Mouse (Mus musculus): ENCODE measurements at regions not wholly inside any gene's neighbourhood (a gene's known extent, or its start where the extent isn't known, plus 50 kb on each side); places are given as distances from the start of the nearest gene placed in this dataset.

DNA sequence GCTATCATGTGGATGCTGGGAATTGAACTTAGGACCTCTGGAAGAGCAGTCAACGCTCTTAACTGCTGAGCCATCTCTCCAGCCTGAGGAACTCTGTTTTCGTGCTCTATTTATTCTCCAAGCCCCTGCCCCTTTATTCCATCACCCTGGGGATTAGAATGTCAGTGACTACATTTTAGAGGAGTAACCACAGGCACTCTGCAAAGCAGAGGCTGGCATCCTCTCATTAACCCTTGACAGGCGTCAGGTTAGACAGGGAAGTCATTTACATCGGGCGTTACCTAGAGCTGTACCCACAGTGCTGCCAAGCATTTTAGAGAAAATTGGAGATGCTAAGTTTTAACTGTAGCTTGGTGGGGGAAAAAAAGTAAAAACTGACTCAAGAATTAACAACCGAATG, 105.4 kb upstream of the Krr1 start:
- DNase-seq (ENCODE audit: low spot score in 2 of 2), result no peak

DNA sequence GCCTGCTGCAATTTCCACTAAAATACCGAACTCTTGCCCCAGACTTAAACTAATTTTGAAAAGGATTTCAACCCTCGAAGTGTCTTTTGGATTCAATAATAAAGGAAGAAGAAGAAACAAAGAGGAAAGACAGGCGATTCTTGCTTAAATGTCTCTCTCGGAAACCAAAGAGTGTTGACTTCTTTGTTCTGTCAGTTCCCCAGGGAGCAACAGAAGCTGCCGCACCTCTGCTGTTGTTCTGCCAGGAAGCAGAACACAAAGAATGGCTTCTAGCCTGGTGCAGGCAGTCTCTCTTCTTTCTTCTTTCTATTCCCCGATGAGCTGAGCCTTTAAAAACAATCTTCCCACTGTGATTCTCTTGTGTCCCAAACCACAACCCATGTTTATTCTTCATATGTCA, 104.9 kb upstream of the Krr1 start:
- DNase-seq (ENCODE audit: low spot score in 2 of 2), result no peak

DNA sequence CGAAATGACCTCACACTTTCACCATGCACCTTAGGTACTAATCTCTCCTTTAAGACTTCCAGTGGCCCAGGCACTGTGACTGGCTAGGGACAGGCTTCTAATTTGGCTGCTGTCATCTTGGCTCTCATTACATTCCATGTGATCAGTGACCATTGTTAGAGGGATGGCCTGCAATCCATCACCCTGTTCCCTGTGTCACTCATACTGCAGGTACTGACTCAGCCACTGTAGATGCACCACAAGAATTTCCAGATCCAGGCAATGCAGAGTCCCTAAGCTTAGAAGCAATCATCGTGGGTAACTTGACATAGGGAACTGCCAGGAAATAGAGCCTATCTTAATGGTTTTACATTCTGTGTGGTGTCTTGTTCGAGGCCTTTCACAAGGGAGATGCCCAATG, 92.1 kb upstream of the Krr1 start:
- no peak for DNase-seq (ENCODE audit: low spot score in 2 of 2)

DNA sequence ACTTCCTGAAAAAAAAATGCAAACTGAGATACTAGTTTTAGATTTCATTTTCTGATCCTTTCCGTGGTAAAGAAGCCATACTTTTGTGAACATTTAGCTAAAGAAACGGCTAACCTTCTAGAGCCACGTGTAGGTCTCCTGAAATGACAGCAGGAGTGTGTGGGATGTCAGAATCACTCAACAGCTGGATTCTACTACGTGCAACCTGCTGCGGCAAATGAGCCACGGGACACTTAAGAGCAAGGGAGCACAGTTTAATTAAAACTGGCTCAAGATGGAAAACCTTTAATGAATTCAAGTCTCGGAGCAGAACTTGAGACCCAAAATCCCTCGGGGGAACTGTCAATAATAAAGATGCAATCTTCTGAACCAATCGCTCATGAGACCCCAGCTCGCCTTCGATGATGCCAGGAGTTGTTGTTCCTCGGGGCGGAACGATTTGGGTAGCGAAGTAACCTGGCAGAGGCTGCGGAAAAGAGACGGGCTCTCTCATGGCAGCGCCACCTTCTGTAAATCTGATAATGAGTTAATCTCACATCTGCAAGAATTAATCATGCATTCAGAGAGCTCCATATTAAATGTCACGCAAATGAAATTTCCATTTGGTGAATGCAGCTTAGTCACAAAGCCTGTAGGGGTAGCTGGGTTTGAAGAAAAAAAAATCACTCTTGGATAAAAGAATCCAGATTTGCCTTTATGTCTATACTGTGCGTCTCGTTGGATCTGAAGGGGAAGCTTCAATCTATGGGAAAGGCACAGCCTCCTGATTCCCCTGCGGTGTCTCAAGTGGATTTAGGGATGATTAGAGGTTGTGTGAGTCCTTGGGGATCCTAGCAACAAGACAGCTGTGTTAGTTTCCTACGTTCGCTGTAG, 90.9 kb upstream of the Krr1 start:
- peak; percentile 30 to 31 for DNase-seq (ENCODE audit: low spot score in 2 of 2)

DNA sequence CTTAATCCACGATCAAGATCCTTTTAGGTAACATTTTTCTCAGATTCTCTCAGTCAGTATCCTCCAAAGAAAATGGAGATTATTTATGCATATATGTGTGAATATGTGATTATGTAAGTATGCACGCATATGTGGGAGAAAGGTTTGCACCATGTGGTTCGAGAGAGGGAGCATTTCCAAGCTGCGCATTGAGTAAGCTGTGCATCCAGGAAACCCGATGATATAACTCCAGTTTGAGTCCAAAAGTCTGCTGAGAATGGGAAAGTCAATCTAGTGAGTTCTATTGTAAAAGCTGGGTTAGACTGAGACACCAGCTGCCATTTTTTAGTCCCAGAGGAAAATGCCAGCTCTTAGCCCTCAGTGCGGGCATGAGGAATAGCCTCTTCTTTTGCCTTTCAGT, 89.9 kb upstream of the Krr1 start:
- DNase-seq (ENCODE audit: low spot score in 2 of 2), result no peak

DNA sequence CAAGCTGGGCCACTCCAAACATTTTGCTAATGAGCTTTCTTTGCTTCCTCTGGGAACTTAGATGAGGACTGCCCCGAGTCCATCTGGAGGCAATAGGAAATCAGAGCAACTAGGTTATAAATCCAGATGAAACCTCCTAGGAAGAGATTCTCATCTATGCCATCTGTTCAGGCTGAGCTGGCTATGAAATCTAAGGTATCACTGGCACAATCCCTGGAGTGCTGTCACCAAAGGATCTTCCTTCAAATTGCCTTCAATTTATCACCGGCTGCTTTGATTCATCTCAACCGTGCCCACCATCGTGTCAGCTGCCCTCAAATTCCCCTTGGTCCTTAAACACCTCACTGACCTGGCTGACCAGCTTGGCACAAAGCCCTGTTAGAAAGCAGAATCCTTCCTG, 87.8 kb upstream of the Krr1 start:
- no peak for DNase-seq (ENCODE audit: low spot score in 2 of 2)

DNA sequence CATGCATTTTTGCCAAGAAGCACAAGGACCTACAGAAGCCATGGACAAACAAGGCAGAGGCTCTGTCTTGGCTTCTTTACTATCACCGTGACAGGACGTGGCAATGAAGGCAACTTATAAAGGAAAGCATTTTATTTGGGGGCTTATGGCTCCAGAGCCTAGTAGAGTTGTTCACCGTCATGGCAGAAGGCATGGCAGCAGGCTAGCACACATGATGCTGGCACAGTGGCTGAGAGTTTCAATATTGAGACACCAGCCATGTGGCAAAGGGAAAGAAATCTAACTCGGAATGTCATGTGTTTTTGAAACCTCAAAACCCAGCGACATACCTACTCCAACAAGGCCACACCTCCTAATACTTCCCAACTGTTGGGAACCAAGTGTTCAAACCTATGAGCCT, 83.4 kb upstream of the Krr1 start:
- peak; percentile 35 to 77 for DNase-seq (ENCODE audit: low spot score in 2 of 2)

DNA sequence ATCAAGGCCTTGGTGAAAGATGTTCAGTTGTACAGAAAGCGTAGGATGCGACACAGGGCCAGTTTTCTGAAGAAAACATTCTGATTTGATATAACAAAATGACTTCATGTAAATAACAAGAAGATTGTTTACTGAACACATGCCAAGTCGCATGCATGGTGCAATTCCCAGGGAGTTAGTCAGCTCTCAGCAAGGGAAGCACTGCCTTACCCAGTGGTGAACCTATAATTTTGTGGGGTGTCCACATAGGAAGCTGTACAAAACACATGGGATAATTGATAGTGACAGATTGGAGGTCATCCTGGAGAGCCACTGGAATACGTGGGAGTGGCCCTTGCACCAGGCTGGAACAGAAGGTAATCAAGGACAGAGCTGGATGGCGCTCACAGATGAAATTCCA, 79.0 kb upstream of the Krr1 start:
- no peak for DNase-seq (ENCODE audit: low spot score in 2 of 2)

DNA sequence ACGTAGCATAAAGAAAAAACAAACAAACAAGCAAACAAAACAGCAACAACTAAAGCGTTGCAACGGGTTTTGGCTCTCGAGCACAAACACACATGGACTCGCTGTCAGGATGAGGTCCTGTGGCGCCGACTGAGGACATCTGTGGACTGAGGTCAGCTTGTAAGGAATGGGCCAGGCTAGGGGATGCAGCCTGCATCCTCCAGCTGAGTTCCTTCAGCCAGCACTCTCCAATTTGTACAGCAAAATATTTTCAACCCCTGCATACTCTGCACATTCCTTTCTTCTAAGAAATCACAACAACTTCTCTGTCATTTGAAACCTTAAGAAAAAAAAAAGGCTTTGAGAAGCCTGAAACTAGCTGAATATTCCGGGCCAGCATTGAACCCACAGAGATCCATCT, 78.5 kb upstream of the Krr1 start:
- DNase-seq (ENCODE audit: low spot score in 2 of 2), result no peak

DNA sequence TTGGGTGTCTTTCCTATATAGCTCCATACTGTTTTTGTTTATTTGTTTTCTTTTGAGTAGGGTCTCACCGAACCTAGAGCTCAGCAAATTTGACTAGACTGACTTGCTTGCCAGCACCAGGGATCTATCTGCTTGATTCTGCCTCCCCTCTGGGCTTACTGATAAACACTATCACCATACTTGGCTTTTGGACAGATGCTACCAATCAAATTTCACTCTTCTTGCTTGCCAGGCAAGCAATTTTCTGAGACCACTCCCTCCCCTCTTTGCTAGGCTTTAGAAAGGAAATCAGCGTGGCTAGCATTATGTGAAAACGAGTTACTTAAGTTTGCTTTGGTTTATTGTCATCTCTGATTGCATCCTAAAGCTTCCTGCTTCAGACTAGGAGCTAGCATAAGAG, 75.1 kb upstream of the Krr1 start:
- no peak for DNase-seq (ENCODE audit: low spot score in 2 of 2)

DNA sequence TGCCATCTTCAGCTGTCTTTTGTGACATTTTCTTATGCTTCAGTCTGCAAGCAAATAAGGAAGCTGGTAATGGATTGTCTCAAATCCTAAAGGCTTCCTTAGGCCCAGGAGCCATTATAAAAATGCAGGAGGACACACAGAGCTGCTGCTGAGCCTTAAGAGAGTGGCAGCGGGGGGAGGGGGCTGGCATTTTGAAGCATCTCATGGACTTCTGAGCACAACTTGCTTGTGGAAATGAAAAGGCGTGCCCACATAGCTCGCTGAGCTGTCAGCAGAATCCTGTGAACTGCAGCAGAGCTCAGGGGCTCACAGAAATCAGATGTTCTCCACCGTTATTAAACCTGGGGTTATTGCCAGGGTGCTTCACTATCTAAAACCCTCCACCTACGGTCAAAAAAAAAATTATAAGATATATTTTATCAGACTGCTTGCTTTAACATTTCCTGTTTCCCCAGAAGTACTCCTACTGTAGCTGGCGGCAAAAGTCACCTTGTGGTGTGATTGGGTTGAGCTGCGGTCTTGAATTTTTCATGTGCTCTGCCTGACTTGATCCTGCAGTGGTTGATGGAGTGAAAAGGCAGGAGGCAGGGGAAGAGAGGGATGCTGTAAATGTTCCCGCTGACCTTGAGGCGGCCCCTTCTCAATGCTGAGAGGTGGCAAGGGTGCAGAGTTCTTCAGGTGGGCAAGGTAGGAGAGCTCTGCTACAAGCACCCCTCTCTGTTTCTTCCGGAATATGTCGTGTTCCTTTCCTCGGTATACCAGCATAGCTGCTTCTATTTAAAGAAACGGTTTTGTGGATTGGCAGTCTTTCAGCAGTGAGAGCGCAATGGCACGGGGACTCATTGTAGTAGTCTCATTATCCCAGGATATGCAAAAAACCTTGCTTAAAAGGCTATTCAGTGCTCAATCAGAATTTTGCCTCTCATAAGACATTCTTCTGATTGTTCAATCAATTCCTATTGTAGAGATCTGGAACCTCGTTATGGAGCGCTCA, 71.4 kb upstream of the Krr1 start:
- DNase-seq (ENCODE audit: low spot score in 2 of 2), result no peak

DNA sequence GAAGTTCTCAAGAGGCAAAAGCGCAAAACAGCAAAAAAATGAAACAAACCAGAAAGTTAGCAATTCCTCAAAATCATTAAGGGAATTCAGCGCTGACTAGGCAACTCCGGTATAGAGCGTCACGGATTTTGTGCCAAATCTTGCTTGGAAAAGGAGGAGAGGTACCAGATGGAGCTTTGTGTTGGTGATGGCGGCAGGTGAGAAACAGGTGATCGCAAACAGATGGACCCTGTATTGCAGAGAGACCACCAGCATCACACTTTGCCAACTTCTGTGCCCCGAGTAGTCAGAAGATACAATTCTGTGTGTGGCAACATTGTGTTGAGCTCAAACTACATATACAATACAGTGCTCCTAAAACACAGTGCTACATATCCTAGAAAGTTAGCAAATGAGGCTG, 68.5 kb upstream of the Krr1 start:
- DNase-seq (ENCODE audit: low spot score in 2 of 2), result no peak

DNA sequence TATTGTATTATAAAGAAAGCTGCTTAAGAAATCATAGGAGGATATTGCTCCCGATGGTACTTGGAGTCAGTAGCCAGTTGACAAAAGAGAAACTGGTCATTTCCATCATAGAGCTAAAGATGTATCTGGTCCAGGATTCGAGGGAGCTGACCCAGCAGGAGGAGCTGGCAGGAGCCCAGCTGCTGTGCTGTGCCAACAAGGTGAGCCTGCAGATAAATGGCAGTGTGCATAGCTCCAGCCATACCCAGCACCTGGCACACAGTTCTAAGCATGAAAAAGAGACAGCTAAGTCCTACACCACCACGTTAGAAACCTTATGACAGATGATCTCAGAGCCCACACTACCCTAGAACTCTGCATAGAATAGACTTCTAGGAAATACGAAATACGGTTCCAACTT, 64.6 kb upstream of the Krr1 start:
- DNase-seq (ENCODE audit: low spot score in 2 of 2), result no peak

DNA sequence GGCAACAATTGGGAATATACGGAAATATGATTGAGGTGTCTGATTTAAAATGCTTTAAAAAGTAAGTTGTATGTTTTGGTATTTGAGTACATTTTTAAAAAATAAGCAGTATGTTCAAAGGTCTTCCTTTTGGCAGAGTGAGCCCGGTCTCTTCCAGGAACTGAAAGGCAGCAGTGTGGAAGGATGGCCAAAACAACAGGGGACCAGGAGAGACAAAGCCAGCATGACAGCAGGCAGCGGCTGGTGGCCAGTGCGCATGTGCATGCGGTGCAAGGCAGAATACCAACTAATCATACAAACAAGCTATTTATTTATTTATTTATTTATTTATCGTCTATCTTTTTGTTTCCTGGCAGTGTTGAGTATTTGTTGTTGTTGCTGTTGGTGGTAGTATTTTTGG, 59.9 kb upstream of the Krr1 start:
- DNase-seq (ENCODE audit: low spot score in 2 of 2), result peak in 1 of 2 experiments; percentile 46

DNA sequence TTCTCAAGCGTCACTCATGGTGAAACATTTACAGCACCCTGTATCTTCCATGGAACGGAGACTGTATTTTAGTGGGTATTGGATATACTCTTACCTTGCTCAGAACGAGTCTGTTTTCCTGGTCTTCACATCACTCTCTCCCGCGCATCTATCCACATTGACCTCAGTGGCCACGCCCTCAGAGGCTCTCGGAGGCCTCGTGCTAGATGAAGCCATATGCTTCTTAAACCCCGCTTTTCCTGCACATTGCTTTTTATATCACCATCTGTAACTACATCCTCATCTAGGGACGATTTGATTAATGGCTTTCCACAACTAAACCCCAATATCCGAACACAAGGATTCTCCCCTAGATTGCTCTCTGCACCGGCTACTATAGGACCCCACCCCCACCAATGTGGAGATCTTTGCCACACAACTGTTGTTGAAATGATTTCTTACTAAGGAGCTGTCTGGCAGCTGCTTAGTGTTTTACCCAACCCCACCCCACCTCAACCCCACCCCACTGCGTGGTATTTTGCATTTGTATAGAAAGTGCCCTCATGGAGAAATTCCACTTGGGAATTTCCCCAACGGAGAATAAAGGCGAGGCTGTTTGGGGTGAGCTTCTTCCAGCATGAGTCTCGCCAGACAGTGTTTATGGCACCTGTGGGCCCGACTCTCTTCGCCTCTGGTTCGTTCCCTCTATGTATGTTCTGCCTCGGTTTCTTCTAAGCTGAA, 59.2 kb upstream of the Krr1 start:
- no peak for DNase-seq (ENCODE audit: low spot score in 2 of 2)

DNA sequence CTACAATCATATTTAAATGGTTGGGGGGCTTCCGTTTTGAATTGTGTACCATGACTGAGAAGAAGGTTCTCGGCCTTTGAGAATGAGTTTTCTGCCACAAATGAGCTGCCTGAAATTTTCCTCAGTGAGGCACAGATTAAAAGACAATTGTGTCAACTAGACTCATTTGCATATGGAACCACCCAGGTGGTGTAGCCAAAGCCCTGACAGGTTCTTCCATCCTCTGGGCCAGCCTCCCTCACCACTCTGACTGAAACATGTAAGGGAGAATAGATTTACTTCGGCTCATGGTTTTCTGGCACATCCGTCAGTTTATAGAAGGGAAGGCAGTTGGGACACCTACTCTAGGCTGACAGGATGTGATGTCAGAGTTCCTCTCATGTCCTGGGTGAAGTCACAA, 58.2 kb upstream of the Krr1 start:
- DNase-seq (ENCODE audit: low spot score in 2 of 2), result no peak

DNA sequence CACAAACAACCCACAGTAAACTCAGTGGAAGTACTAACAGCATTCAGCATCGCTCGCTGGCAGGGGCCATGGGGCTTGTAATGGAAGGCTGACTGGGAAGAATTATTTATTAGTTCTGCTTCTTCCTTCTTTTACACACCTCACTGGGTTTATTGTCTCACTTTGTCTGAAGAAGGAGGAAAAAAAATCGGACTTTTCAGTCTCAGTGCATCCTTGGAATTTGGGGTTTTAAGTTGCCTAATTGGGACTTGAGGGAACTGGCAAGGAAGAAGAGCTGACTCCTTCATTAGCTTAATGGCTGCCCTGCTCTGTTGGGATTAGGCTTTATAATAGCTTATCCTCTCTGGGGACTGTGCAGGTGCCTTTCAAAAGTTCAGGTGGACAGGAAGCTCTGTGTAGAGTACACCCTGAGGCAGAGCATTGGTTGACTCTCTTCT, 54.4 kb upstream of the Krr1 start:
- no peak for DNase-seq (ENCODE audit: low spot score in 2 of 2)

DNA sequence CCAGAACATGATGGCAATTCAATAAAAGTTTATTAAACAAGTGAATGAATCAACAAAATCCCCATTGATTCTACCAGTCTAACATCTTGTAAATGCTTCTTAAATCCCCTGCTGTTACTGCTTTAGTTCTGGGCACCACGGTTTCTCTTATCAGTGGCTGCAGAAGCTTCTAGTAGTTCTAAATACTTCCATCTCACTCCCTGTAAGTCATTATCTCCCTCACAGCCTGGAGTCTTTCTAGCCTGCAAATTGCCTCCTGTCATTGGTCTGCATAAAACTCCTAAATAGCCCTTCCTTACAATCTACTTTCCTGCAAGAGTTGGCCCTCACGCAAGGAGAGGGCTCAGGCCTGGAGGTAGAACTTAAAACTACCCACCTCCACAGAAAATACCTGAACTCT, 53.0 kb upstream of the Krr1 start:
- no peak for DNase-seq (ENCODE audit: low spot score in 2 of 2)

DNA sequence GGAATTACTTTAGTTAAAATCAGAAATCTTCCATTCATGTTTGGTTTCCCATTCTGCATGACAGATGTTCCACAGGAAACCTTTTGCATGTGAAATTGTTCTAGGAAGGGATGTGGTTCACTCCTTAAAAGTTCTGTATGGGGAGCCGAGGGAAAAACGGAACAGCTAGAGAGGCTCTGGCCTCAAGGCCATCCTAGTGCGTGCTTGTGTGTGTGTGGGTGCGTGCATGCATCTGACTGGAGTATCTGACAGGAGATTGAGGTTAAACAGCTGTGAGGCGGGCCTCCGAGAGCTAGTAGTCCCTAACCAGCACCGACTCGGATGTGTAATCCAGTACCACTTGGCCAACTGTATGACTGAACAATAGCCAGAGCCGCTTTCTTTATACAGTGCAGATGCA, 51.0 kb upstream of the Krr1 start:
- no peak for DNase-seq (ENCODE audit: low spot score in 2 of 2)

All from layer of hippocampus, postnatal 14 days (tissue).